Mouse (Mus musculus): ENCODE results near the gene Cxcl15. TPM values are rescaled to one million over a fixed set of nuclear protein-coding genes. Genes with fewer than 3 reads are reported as not detected.
"Not testable (repeated sequence)": the region's sequence is repeated elsewhere in the genome, so short reads cannot be mapped to it uniquely, and the experiment has no call there.

Gene Cxcl15
- polyA plus RNA-seq, 1 experiment from 2014 or later, result 1.9 TPM

DNA sequence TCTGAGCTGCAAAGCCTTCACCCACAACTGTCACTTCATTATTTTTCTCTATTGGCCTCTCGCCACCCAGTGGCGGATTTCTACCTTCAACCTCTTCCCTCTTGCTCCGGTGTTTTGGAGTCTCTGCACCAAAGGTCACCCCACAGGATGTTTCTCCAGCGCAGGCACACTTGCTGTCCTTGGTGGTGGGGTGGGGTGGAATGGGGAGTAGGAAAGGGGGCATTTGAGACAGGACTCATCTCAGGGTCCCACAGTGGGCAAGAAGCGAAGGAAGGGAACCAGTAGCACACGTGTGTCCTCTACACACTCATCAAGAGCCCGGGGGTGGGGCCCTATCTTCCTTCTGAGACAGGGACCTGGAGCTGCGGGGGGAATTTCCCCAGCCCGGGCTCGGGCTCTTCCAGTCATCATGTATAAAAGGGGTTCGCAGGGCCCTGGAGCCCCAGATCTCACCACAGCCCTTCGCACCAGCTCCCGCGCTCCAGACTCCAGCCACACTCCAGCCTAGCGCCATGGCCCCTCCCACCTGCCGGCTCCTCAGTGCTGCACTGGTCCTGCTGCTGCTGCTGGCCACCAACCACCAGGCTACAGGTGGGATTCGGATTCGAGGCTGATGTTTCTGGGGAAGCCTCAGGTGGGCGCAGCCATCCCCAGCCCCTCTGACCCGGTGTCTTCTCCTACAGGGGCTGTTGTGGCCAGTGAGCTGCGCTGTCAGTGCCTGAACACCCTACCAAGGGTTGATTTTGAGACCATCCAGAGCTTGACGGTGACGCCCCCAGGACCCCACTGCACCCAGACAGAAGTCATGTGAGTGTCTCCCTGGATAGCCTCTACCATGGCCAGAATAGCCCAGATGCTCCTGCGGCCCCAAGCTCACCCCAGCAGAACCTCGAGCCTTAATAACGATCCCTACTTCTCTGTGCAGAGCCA, 8.4 kb upstream of the Cxcl15 start, which contains the start of gene Cxcl3:
Gene Cxcl3, plus strand, starts transcription at position 445 of the 930 bp plus-strand sequence.
- Histone ChIP-seq H3K27me3 (ENCODE audit: control insufficient read depth, insufficient read depth, low read length) (no peaks in the 10 kb centered on the region), H3K4me3 (replicated peaks; ENCODE audit: low read length) (peak within 1 kb of the TSS; percentile 38), H3K4me1 (ENCODE audit: control insufficient read depth, insufficient read depth, low read length) (peaks cover 4% of the 10 kb centered on the region; the same call in 1 of the 2 replicates), H3K4me2 (ENCODE audit: low read depth, low read length) (peak within 1 kb of the TSS; percentile 62), H3K9me3 (replicated peaks; ENCODE audit: control insufficient read depth, low read length) (no peaks in the 10 kb centered on the region), H3K27ac (ENCODE audit: low read length) (no peak within 1 kb of the TSS), H3K9ac (ENCODE audit: low read length) (no peak within 1 kb of the TSS; the same call in 1 of the 2 replicates), H3K36me3 (ENCODE audit: control insufficient read depth, insufficient read depth, low read length) (no peaks in the 10 kb centered on the region)
- 19% methylated on average over 24 of the region's 26 CpGs for WGBS
- peak; percentile 74; the same call in 1 of the 2 replicates for ATAC-seq (ENCODE audit: insufficient read depth, low FRiP score)

DNA sequence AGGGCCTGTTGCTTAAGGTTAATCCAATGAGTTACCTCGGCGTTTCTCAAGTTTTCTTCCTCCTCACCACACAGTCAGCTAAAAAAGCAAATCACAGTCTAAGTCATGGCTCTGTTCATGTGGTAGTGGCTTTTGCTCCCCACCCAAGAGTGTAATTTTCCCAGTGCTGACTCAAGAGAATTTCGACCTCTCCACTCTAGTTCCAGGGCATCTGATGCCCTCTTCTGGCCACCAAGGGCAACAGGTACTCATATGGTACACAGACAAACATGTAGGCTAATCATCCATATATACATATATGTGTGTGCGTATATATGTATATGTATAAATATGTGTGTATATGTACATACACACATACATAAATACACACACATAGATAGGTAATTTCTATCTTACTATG, 6.2 kb upstream of the Cxcl15 start:
- ATAC-seq (ENCODE audit: insufficient read depth, low FRiP score), result no peak
- no peak overlapping the region for H3K4me3 ChIP-seq (replicated peaks; ENCODE audit: low read length)
- 82% methylated on average over 4 of the region's 4 CpGs for WGBS
- H3K4me1 ChIP-seq (ENCODE audit: control insufficient read depth, insufficient read depth, low read length), result peaks cover 4% of the 10 kb centered on the region; the same call in 1 of the 2 replicates
- no peak overlapping the region for H3K4me2 ChIP-seq (ENCODE audit: low read depth, low read length)
- H3K27me3 ChIP-seq (ENCODE audit: control insufficient read depth, insufficient read depth, low read length), result no peaks in the 10 kb centered on the region
- H3K9me3 ChIP-seq (replicated peaks; ENCODE audit: control insufficient read depth, low read length), result no peaks in the 10 kb centered on the region
- no peak overlapping the region for H3K9ac ChIP-seq (ENCODE audit: low read length)
- no peak overlapping the region for H3K27ac ChIP-seq (ENCODE audit: low read length)
- H3K36me3 ChIP-seq (ENCODE audit: control insufficient read depth, insufficient read depth, low read length), result no peaks in the 10 kb centered on the region

DNA sequence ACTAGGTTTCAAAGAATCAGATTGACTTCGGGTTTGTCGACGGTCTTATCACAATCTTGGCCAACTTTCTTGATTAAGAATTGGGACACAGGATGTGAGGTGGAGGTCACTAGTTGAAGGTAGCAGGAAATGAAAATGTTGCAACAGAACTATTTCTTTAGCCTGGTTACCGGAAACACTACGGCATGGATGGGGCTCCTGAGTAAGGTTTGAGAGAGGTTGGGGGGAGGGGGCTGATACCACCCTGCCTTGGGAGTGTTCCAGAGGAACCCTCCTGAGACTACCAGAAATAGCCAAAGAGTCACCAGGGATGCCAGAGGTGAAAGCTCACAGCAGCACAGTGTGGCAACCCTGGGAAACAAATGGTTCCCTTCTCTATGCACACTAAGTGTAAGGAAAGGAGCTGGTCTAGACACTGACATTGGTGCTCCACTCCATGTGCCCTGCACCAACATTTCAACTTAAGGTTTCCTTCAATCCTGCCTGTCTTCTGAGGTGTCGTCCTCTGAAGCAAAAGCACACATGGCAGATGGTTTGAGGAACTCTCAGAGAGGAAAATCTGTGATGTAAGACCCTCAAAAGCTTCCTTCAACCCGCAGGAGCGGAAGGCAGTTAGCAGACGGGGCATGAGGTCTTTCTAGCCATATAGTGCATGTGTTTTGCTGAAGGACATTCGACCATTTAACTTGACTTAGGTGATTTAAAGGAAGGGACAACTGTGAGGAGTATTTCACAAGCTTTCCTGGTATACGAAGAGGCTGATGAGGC, 4.8 kb upstream of the Cxcl15 start:
- 71% methylated on average over 11 of the region's 11 CpGs for WGBS
- no peak overlapping the region for H3K27ac ChIP-seq (ENCODE audit: low read length)
- H3K4me3 ChIP-seq (replicated peaks; ENCODE audit: low read length), result no peak overlapping the region
- no peak for ATAC-seq (ENCODE audit: insufficient read depth, low FRiP score)
- no peak overlapping the region for H3K9ac ChIP-seq (ENCODE audit: low read length)
- H3K4me1 ChIP-seq (ENCODE audit: control insufficient read depth, insufficient read depth, low read length), result peaks cover 4% of the 10 kb centered on the region; the same call in 1 of the 2 replicates
- H3K4me2 ChIP-seq (ENCODE audit: low read depth, low read length), result no peak overlapping the region
- no peaks in the 10 kb centered on the region for H3K27me3 ChIP-seq (ENCODE audit: control insufficient read depth, insufficient read depth, low read length)
- no peaks in the 10 kb centered on the region for H3K36me3 ChIP-seq (ENCODE audit: control insufficient read depth, insufficient read depth, low read length)
- no peaks in the 10 kb centered on the region for H3K9me3 ChIP-seq (replicated peaks; ENCODE audit: control insufficient read depth, low read length)

DNA sequence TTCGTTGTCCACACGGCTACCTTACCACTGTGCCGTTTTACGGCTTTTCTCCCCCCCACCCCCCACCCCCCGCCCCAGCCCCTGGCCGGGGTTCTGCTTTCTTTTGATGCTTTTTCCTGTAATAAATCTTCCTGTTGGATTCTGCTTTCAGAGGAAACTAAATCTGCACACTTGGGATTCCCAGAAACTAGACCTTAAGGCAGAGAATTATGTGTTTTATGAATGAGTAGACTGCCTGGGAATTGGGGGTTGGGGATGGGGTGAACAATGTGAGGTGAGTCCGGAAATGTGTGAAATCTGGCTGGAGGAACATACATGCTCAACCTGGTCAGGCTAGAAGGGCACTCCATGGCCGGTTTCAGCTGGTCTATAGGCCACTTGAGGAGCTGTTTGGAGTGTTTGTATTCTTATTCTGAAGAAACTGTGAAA, 4.2 kb upstream of the Cxcl15 start:
- Histone ChIP-seq H3K27me3 (ENCODE audit: control insufficient read depth, insufficient read depth, low read length) (no peaks in the 10 kb centered on the region), H3K4me3 (replicated peaks; ENCODE audit: low read length) (no peak overlapping the region), H3K4me1 (ENCODE audit: control insufficient read depth, insufficient read depth, low read length) (peaks cover 4% of the 10 kb centered on the region; the same call in 1 of the 2 replicates), H3K9me3 (replicated peaks; ENCODE audit: control insufficient read depth, low read length) (no peaks in the 10 kb centered on the region), H3K27ac (ENCODE audit: low read length) (no peak overlapping the region), H3K4me2 (ENCODE audit: low read depth, low read length) (no peak overlapping the region), H3K36me3 (ENCODE audit: control insufficient read depth, insufficient read depth, low read length) (no peaks in the 10 kb centered on the region), H3K9ac (ENCODE audit: low read length) (no peak overlapping the region)
- 44% methylated on average over 8 of the region's 8 CpGs for WGBS
- ATAC-seq (ENCODE audit: insufficient read depth, low FRiP score), result no peak

DNA sequence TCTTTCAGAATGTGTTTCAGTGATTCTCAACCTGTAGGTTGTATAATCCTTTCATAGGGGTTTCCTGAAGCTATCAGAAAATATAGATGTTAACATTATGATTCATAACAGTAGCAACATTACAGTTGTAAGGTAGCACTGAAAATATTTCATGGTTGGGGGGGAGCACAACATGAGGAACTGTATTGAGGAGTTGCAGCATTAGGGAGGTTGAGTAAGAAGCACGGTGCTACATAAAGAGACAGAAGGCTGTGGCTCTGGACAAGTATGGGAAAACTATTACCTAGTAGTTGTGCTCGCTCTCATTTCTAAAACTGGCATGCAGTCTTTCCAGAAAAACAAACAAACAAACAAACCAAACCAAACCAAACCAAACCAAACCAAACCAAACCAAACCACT, 1.1 kb downstream of the Cxcl15 start:
- H3K27me3 ChIP-seq (ENCODE audit: control insufficient read depth, insufficient read depth, low read length); H3K36me3 ChIP-seq (ENCODE audit: control insufficient read depth, insufficient read depth, low read length); ATAC-seq (ENCODE audit: insufficient read depth, low FRiP score); H3K9me3 ChIP-seq (replicated peaks; ENCODE audit: control insufficient read depth, low read length); H3K4me1 ChIP-seq (ENCODE audit: control insufficient read depth, insufficient read depth, low read length); H3K27ac ChIP-seq (ENCODE audit: low read length); H3K4me2 ChIP-seq (ENCODE audit: low read depth, low read length); H3K4me3 ChIP-seq (replicated peaks; ENCODE audit: low read length); H3K9ac ChIP-seq (ENCODE audit: low read length): not testable (repeated sequence)
- 82% methylated on average over 2 of the region's 2 CpGs for WGBS

DNA sequence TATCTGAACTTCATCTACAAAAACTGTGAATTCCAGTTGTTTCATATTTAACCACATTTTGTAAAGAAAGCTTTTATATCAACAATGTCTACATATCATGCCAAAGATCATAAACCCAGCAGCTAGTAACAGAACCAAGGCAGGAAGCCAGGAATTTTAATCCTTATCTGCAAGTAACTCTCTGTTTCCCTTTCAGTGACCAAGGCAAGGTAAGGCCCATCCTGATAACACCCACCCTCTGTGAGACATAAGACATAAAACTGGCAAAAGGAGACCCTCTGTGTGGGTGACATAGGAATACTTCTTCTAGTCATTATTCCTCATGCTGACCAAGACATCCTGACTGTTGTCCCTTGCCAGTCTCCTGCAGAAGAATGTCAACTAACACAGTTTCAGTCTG, 10.2 kb downstream of the Cxcl15 start:
- H3K27me3 ChIP-seq (ENCODE audit: control insufficient read depth, insufficient read depth, low read length), result no peaks in the 10 kb centered on the region
- H3K4me3 ChIP-seq (replicated peaks; ENCODE audit: low read length), result no peak overlapping the region
- H3K4me2 ChIP-seq (ENCODE audit: low read depth, low read length), result no peak overlapping the region
- H3K36me3 ChIP-seq (ENCODE audit: control insufficient read depth, insufficient read depth, low read length), result no peaks in the 10 kb centered on the region
- no peaks in the 10 kb centered on the region for H3K9me3 ChIP-seq (replicated peaks; ENCODE audit: control insufficient read depth, low read length)
- H3K4me1 ChIP-seq (ENCODE audit: control insufficient read depth, insufficient read depth, low read length), result no peaks in the 10 kb centered on the region
- H3K9ac ChIP-seq (ENCODE audit: low read length), result no peak overlapping the region
- no peak overlapping the region for H3K27ac ChIP-seq (ENCODE audit: low read length)
- ATAC-seq (ENCODE audit: insufficient read depth, low FRiP score), result no peak

DNA sequence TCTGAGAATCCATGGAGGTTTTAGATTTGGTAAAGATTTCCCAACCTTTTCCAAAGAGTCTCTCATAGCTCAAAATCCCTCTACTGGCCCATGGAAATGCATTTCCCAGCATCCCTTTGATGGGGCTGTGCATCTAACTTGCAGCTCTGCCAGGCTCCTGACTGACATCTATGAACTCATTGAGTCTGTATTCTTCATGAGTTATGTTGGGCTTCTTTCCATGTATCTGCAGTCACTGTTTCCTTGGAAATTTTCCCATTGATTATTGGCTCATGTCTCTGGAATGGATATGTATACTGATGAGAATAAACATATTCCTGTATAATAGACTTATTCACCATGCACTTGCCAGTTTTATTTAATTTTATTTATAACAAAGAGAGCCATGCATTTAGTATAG, 11.7 kb downstream of the Cxcl15 start:
- H3K4me3 ChIP-seq (replicated peaks; ENCODE audit: low read length), result no peak overlapping the region
- no peak overlapping the region for H3K9ac ChIP-seq (ENCODE audit: low read length)
- no peaks in the 10 kb centered on the region for H3K27me3 ChIP-seq (ENCODE audit: control insufficient read depth, insufficient read depth, low read length)
- H3K4me1 ChIP-seq (ENCODE audit: control insufficient read depth, insufficient read depth, low read length), result no peaks in the 10 kb centered on the region
- no peaks in the 10 kb centered on the region for H3K36me3 ChIP-seq (ENCODE audit: control insufficient read depth, insufficient read depth, low read length)
- ATAC-seq (ENCODE audit: insufficient read depth, low FRiP score), result peak; percentile 62
- H3K4me2 ChIP-seq (ENCODE audit: low read depth, low read length), result no peak overlapping the region
- H3K27ac ChIP-seq (ENCODE audit: low read length), result no peak overlapping the region
- no peaks in the 10 kb centered on the region for H3K9me3 ChIP-seq (replicated peaks; ENCODE audit: control insufficient read depth, low read length)

DNA sequence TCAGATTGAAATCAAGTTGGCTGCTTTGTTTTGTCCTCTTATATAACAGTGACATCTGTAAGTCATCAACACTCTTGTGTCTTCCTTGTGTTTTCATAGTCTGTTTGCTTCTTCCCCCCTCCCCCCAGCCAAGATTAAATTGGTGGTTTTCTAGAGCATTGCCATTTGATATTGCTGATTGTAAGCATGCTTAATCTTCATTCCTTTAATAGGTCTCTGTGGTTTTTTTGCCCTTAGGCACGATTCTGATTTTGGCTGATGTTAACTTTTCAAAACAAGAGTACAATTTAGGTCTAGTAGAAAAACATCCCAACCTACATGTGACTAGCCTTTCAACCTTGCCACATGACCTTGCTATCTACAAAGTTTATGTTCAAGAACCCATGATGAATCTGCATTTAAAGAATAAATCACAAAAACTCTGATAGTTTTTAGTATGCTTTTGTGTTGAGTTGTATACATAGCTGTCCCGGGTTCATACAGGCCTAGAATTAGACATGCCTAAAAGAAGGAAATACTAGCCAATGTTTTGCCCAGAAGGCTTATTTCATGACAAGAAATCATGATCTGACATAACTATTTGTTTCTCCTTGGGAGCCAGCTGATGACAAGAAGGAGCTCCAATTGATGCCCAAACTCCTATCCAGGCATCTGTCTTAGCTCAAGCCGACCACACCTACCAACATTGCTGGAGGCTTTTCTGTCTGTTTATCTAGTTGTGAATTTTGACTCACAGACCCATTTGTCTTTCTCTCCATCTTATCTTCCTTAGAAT, 13.0 kb downstream of the Cxcl15 start:
- H3K27ac ChIP-seq (ENCODE audit: low read length), result no peak overlapping the region
- 60% methylated on average over 3 of the region's 3 CpGs for WGBS
- H3K4me2 ChIP-seq (ENCODE audit: low read depth, low read length), result no peak overlapping the region
- H3K4me3 ChIP-seq (replicated peaks; ENCODE audit: low read length), result no peak overlapping the region
- H3K27me3 ChIP-seq (ENCODE audit: control insufficient read depth, insufficient read depth, low read length), result no peaks in the 10 kb centered on the region
- H3K9ac ChIP-seq (ENCODE audit: low read length), result no peak overlapping the region
- H3K4me1 ChIP-seq (ENCODE audit: control insufficient read depth, insufficient read depth, low read length), result no peaks in the 10 kb centered on the region
- H3K36me3 ChIP-seq (ENCODE audit: control insufficient read depth, insufficient read depth, low read length), result no peaks in the 10 kb centered on the region
- no peak for ATAC-seq (ENCODE audit: insufficient read depth, low FRiP score)
- no peaks in the 10 kb centered on the region for H3K9me3 ChIP-seq (replicated peaks; ENCODE audit: control insufficient read depth, low read length)

All from stomach, embryonic 16.5 days (tissue).